Mouse (Mus musculus) lung, adult 2 months (tissue): ENCODE data around the gene Lmbrd1.

Experiments
- CTCF ChIP-seq: fragments of 200-500 bp; IDR thresholded peaks from 2 replicates; pipeline ENCODE4 v1.5.1; 2011; ENCODE audit warnings: mild to moderate bottlenecking, low read length, control low read depth; ENCODE audit not compliant: insufficient read depth
- POLR2A ChIP-seq: fragments of 200-500 bp; IDR thresholded peaks from 2 replicates; pipeline ENCODE4 v1.6.1; 2011; ENCODE audit warnings: low read depth, mild to moderate bottlenecking, control low read depth, low read length, borderline replicate concordance; ENCODE audit errors: extremely low read depth

GRCm38 (mm10) chr1:24700241-24700640 lies 21.8 kb downstream of the Lmbrd1 start:
- TF ChIP-seq CTCF, result no peak
- no peak for TF ChIP-seq POLR2A
